Mouse (Mus musculus): ENCODE results near the gene Hist1h2ad. TPM values are rescaled to one million over a fixed set of nuclear protein-coding genes. Genes with fewer than 3 reads are reported as not detected.
A peak's percentile ranks its signal among the peaks of the same experiment; 100 is the strongest.
"Not testable (repeated sequence)": the region's sequence is repeated elsewhere in the genome, so short reads cannot be mapped to it uniquely, and the experiment has no call there.

Gene Hist1h2ad
- polyA plus RNA-seq, 1 experiment from 2014 or later = 1.6 TPM

- Histone ChIP-seq H3K36me3 (replicated peaks) (no peaks in the 10 kb centered on the region), H3K27me3 (replicated peaks) (no peaks in the 10 kb centered on the region), H3K4me2 (no peak overlapping the region), H3K9me3 (no peaks in the 10 kb centered on the region), H3K27ac (no peak overlapping the region), H3K9ac (no peak overlapping the region), H3K4me3 (no peak overlapping the region), H3K4me1 (no peaks in the 10 kb centered on the region)
- 91% methylated on average over 3 of the region's 3 CpGs for WGBS
- no peak for ATAC-seq (replicated peaks)
Measured at GRCm38 (mm10) chr13:23605052-23605451, 30.9 kb downstream of the Hist1h2ad start.

- Histone ChIP-seq H3K9ac (no peak overlapping the region), H3K9me3 (no peaks in the 10 kb centered on the region), H3K4me2 (no peak overlapping the region), H3K4me3 (no peak overlapping the region), H3K4me1 (no peaks in the 10 kb centered on the region), H3K27ac (no peak overlapping the region), H3K36me3 (replicated peaks) (no peaks in the 10 kb centered on the region), H3K27me3 (replicated peaks) (no peaks in the 10 kb centered on the region)
- ATAC-seq (replicated peaks) = no peak
- WGBS = 93% methylated on average over 4 of the region's 4 CpGs
Measured at GRCm38 (mm10) chr13:23609209-23609608, 35.0 kb downstream of the Hist1h2ad start.

GRCm38 (mm10) chr13:23609844-23610243 lies 35.7 kb downstream of the Hist1h2ad start:
- Histone ChIP-seq H3K4me1 (no peaks in the 10 kb centered on the region), H3K27ac (no peak overlapping the region), H3K4me3 (no peak overlapping the region), H3K36me3 (replicated peaks) (no peaks in the 10 kb centered on the region), H3K9ac (no peak overlapping the region), H3K27me3 (replicated peaks) (no peaks in the 10 kb centered on the region), H3K4me2 (no peak overlapping the region), H3K9me3 (no peaks in the 10 kb centered on the region)
- ATAC-seq (replicated peaks) = no peak

- Histone ChIP-seq H3K27ac (no peak overlapping the region), H3K4me1 (no peaks in the 10 kb centered on the region), H3K9me3 (no peaks in the 10 kb centered on the region), H3K4me2 (no peak overlapping the region), H3K27me3 (replicated peaks) (no peaks in the 10 kb centered on the region), H3K4me3 (no peak overlapping the region), H3K9ac (no peak overlapping the region), H3K36me3 (replicated peaks) (no peaks in the 10 kb centered on the region)
- WGBS = 73% methylated on average over 2 of the region's 2 CpGs
- ATAC-seq (replicated peaks) = no peak
Measured at GRCm38 (mm10) chr13:23610393-23610792, 36.2 kb downstream of the Hist1h2ad start.

GRCm38 (mm10) chr13:23611638-23612037 lies 37.5 kb downstream of the Hist1h2ad start:
- ATAC-seq (replicated peaks) = no peak
- WGBS = 83% methylated on average over 3 of the region's 3 CpGs

GRCm38 (mm10) chr13:23620056-23620732 lies 46.0 kb downstream of the Hist1h2ad start:
- ATAC-seq (replicated peaks) = no peak
- H3K4me1 ChIP-seq = peaks cover 22% of the 10 kb centered on the region
- H3K27ac ChIP-seq = peak overlapping the region; percentile 96
- WGBS = 50% methylated on average over 12 of the region's 12 CpGs
- H3K4me3 ChIP-seq = peak overlapping the region; percentile 61
- no peaks in the 10 kb centered on the region for H3K9me3 ChIP-seq
- peak overlapping the region; percentile 93 for H3K4me2 ChIP-seq
- H3K27me3 ChIP-seq (replicated peaks) = no peaks in the 10 kb centered on the region
- peak overlapping the region; percentile 69 for H3K9ac ChIP-seq
- H3K36me3 ChIP-seq (replicated peaks) = no peaks in the 10 kb centered on the region

More at GRCm38 (mm10) chr13:23611638-23612037, 37.5 kb downstream of the Hist1h2ad start:
- H3K4me2 ChIP-seq = no peak overlapping the region
- H3K36me3 ChIP-seq (replicated peaks) = no peaks in the 10 kb centered on the region
- H3K9ac ChIP-seq = no peak overlapping the region
- H3K27ac ChIP-seq = no peak overlapping the region
- H3K27me3 ChIP-seq (replicated peaks) = no peaks in the 10 kb centered on the region
- H3K9me3 ChIP-seq = no peaks in the 10 kb centered on the region
- H3K4me1 ChIP-seq = no peaks in the 10 kb centered on the region
- no peak overlapping the region for H3K4me3 ChIP-seq

GRCm38 (mm10) chr13:23620733-23621531 lies 46.8 kb downstream of the Hist1h2ad start, which contains the start of gene Hist1h2be:
Gene Hist1h2be, minus strand, starts transcription at chr13:23621124.
- H3K4me2 ChIP-seq = peak within 1 kb of the TSS; percentile 93
- no peaks in the 10 kb centered on the region for H3K9me3 ChIP-seq
- WGBS = under 1% methylated on average over 27 of the region's 27 CpGs
- H3K9ac ChIP-seq = peak within 1 kb of the TSS; percentile 77
- ATAC-seq (replicated peaks) = peak; percentile 91
- H3K27ac ChIP-seq = peak within 1 kb of the TSS; percentile 96
- H3K27me3 ChIP-seq (replicated peaks) = no peaks in the 10 kb centered on the region
- peak within 1 kb of the TSS; percentile 61 for H3K4me3 ChIP-seq
- peaks cover 22% of the 10 kb centered on the region for H3K4me1 ChIP-seq
- no peaks in the 10 kb centered on the region for H3K36me3 ChIP-seq (replicated peaks)

- ATAC-seq (replicated peaks) = peak; percentile 90
- peak overlapping the region; percentile 96 for H3K27ac ChIP-seq
- peaks cover 22% of the 10 kb centered on the region for H3K4me1 ChIP-seq
- peak overlapping the region; percentile 93 for H3K4me2 ChIP-seq
- no peaks in the 10 kb centered on the region for H3K27me3 ChIP-seq (replicated peaks)
- no peaks in the 10 kb centered on the region for H3K9me3 ChIP-seq
- H3K4me3 ChIP-seq = peak overlapping the region; percentile 61
- WGBS = under 1% methylated on average over 18 of the region's 18 CpGs
- H3K9ac ChIP-seq = peak overlapping the region; percentile 77
- H3K36me3 ChIP-seq (replicated peaks) = no peaks in the 10 kb centered on the region
Measured at GRCm38 (mm10) chr13:23621532-23622174, 47.5 kb downstream of the Hist1h2ad start.

GRCm38 (mm10) chr13:23622175-23622671 lies 48.0 kb downstream of the Hist1h2ad start, which contains the start of gene Hist1h1e:
Gene Hist1h1e, minus strand, starts transcription at chr13:23622558.
- H3K36me3 ChIP-seq (replicated peaks); H3K27me3 ChIP-seq (replicated peaks); H3K9me3 ChIP-seq: not testable (repeated sequence)
- Histone ChIP-seq H3K4me2 (peak within 1 kb of the TSS; percentile 93), H3K27ac (peak within 1 kb of the TSS; percentile 96), H3K4me1 (peaks cover 22% of the 10 kb centered on the region), H3K4me3 (peak within 1 kb of the TSS; percentile 61), H3K9ac (peak within 1 kb of the TSS; percentile 77)
- WGBS = 0% methylated on average over 53 of the region's 53 CpGs
- ATAC-seq (replicated peaks) = peak; percentile 94

- H3K4me3 ChIP-seq = peak overlapping the region; percentile 61
- peaks cover 22% of the 10 kb centered on the region for H3K4me1 ChIP-seq
- H3K36me3 ChIP-seq (replicated peaks) = no peaks in the 10 kb centered on the region
- ATAC-seq (replicated peaks) = no peak
- H3K27me3 ChIP-seq (replicated peaks) = no peaks in the 10 kb centered on the region
- H3K9me3 ChIP-seq = no peaks in the 10 kb centered on the region
- 27% methylated on average over 7 of the region's 7 CpGs for WGBS
- peak overlapping the region; percentile 93 for H3K4me2 ChIP-seq
- H3K27ac ChIP-seq = peak overlapping the region; percentile 96
- H3K9ac ChIP-seq = 0 out of 2 replicates have a peak overlapping the region, but pooled peaks have one; percentile 77
Measured at GRCm38 (mm10) chr13:23622861-23623450, 48.8 kb downstream of the Hist1h2ad start.

All from midbrain, embryonic 15.5 days (tissue).